14 mouse cellular contexts compared by ENCODE assay signal in the genomic region with DNA sequence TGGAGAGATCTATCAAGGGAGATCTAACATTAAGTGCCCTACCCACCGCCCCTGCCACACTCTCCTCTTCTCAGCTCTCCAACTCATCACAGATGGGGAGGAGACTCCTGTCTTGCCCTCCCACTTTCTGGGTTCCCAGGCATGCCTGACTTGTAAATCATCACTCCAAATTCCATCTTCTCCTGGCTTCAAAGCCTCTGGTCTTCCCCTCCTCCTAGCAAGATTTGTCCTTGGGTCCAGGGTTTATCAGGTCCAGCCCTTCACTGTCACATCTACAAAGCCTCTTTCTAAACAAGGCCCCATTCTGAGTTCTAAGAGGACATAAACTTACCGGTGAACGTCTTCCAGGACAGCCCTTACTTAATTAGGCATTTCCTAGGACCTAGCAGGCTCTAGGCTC.
DNase-seq lines count a peak whose midpoint lies in the region; ATAC-seq and TF ChIP-seq lines count a peak whose summit lies in the region.
"Had no signal": no experiment of that assay in that cellular context is flagged by ENCODE, and none has a peak within 500 bp of the region (broad histone marks: within the 10 kb centered on the region; RNA-seq: fewer than 3 reads in every experiment).

No protein-coding gene starts in this region.

- no peak overlapping the region for H3K4me3 ChIP-seq in forebrain, embryonic 10.5 days
- H3K4me3 ChIP-seq in forebrain, embryonic 13.5 days, result no peak overlapping the region
- no peak overlapping the region for H3K4me3 ChIP-seq in lung, embryonic 14.5 days (ENCODE audit: low read depth, low read length)
- H3K4me3 ChIP-seq in embryonic facial prominence, embryonic 15.5 days (replicated peaks), result no peak overlapping the region
- H3K4me3 ChIP-seq in stomach, embryonic 16.5 days (replicated peaks; ENCODE audit: low read length), result no peak overlapping the region
- no peak overlapping the region for H3K4me3 ChIP-seq in midbrain, embryonic 11.5 days (ENCODE audit: low read depth, low read length)

- H3K4me2 ChIP-seq in forebrain, embryonic 13.5 days, result no peak overlapping the region
- H3K4me2 ChIP-seq in lung, embryonic 14.5 days, result no peak overlapping the region
- H3K4me2 ChIP-seq in embryonic facial prominence, embryonic 15.5 days (replicated peaks), result no peak overlapping the region
- no peak overlapping the region for H3K4me2 ChIP-seq in stomach, embryonic 16.5 days (ENCODE audit: low read depth, low read length)
- H3K4me2 ChIP-seq in midbrain, embryonic 11.5 days, result no peak overlapping the region

- no peak for TF ChIP-seq CTCF in lung, embryonic 14.5 days (IDR thresholded peaks at IDR 0.05; ENCODE audit: low read depth)

- 0 out of 2 replicates have a peak overlapping the region, but pooled peaks have one; percentile 51 for H3K27ac ChIP-seq in forebrain, embryonic 10.5 days
- no peak overlapping the region for H3K27ac ChIP-seq in forebrain, embryonic 13.5 days
- peak overlapping the region; percentile 73 for H3K27ac ChIP-seq in lung, embryonic 14.5 days (ENCODE audit: low read depth)
- H3K27ac ChIP-seq in embryonic facial prominence, embryonic 15.5 days (replicated peaks), result peak overlapping the region; percentile 72
- H3K27ac ChIP-seq in stomach, embryonic 16.5 days (ENCODE audit: low read length), result peak overlapping the region; percentile 85
- H3K27ac ChIP-seq in midbrain, embryonic 11.5 days (ENCODE audit: low read depth, low read length), result no peak overlapping the region

- H3K4me1 ChIP-seq in forebrain, embryonic 10.5 days, result peaks cover 8% of the 10 kb centered on the region
- peaks cover 11% of the 10 kb centered on the region for H3K4me1 ChIP-seq in forebrain, embryonic 13.5 days
- H3K4me1 ChIP-seq in lung, embryonic 14.5 days (ENCODE audit: insufficient read depth), result peaks cover 7% of the 10 kb centered on the region; the same call in 1 of the 2 replicates
- H3K4me1 ChIP-seq in embryonic facial prominence, embryonic 15.5 days, result peaks cover 18% of the 10 kb centered on the region
- peaks cover 16% of the 10 kb centered on the region for H3K4me1 ChIP-seq in stomach, embryonic 16.5 days (ENCODE audit: control insufficient read depth, insufficient read depth, low read length)
- no peaks in the 10 kb centered on the region for H3K4me1 ChIP-seq in midbrain, embryonic 11.5 days (ENCODE audit: control insufficient read depth, insufficient read depth, low read length)

- H3K27me3 ChIP-seq in forebrain, embryonic 10.5 days (ENCODE audit: poor library complexity, severe bottlenecking), result no peaks in the 10 kb centered on the region
- no peaks in the 10 kb centered on the region for H3K27me3 ChIP-seq in forebrain, embryonic 13.5 days
- H3K27me3 ChIP-seq in lung, embryonic 14.5 days (ENCODE audit: insufficient read depth, low read length), result no peaks in the 10 kb centered on the region
- no peaks in the 10 kb centered on the region for H3K27me3 ChIP-seq in embryonic facial prominence, embryonic 15.5 days
- H3K27me3 ChIP-seq in stomach, embryonic 16.5 days (ENCODE audit: control insufficient read depth, insufficient read depth, low read length), result no peaks in the 10 kb centered on the region
- no peaks in the 10 kb centered on the region for H3K27me3 ChIP-seq in midbrain, embryonic 11.5 days (ENCODE audit: control insufficient read depth, insufficient read depth, low read length)

- DNase-seq in forebrain, embryonic 10.5 days (ENCODE audit: extremely low spot score, low spot score), result no peak
- DNase-seq in lung, embryonic 14.5 days, result peak; percentile 51
- no peak for DNase-seq in lung, postnatal 25 days (ENCODE audit: low spot score)
- DNase-seq in midbrain, embryonic 11.5 days (ENCODE audit: low spot score, missing footprints), result no peak
- no peak for DNase-seq in retina, postnatal 1 day
- DNase-seq: cerebellum, adult 8-10 months; lung, adult 2 months; right cerebral cortex, adult 18-20 months; thymus, postnatal 25 days had no signal

- H3K9me3 ChIP-seq in forebrain, embryonic 10.5 days, result no peaks in the 10 kb centered on the region
- H3K9me3 ChIP-seq in forebrain, embryonic 13.5 days (replicated peaks), result no peaks in the 10 kb centered on the region; the same call in 1 of the 2 replicates
- H3K9me3 ChIP-seq in lung, embryonic 14.5 days (ENCODE audit: low read depth, low read length), result no peaks in the 10 kb centered on the region
- no peaks in the 10 kb centered on the region for H3K9me3 ChIP-seq in embryonic facial prominence, embryonic 15.5 days (replicated peaks)
- H3K9me3 ChIP-seq in stomach, embryonic 16.5 days (replicated peaks; ENCODE audit: control insufficient read depth, low read length), result no peaks in the 10 kb centered on the region; the same call in 1 of the 2 replicates
- H3K9me3 ChIP-seq in midbrain, embryonic 11.5 days (ENCODE audit: control insufficient read depth, low read length), result peaks cover 2% of the 10 kb centered on the region; the same call in 1 of the 2 replicates

- ATAC-seq in forebrain, embryonic 13.5 days, result no peak
- peak; percentile 48 for ATAC-seq in lung, embryonic 14.5 days (ENCODE audit: insufficient read depth)
- no peak for ATAC-seq in embryonic facial prominence, embryonic 15.5 days (ENCODE audit: insufficient number of reproducible peaks, low FRiP score, low TSS enrichment, low read depth)
- 0 out of 2 replicates have a peak, but pooled peaks have one; percentile 6 for ATAC-seq in stomach, embryonic 16.5 days (ENCODE audit: insufficient read depth, low FRiP score)
- ATAC-seq in midbrain, embryonic 11.5 days (ENCODE audit: low FRiP score), result no peak
- ATAC-seq: forebrain, postnatal 0 days; hindbrain, embryonic 16.5 days had no signal

- no peak overlapping the region for H3K9ac ChIP-seq in forebrain, embryonic 13.5 days
- H3K9ac ChIP-seq in lung, embryonic 14.5 days, result no peak overlapping the region
- H3K9ac ChIP-seq in embryonic facial prominence, embryonic 15.5 days, result no peak overlapping the region
- 0 out of 2 replicates have a peak overlapping the region, but pooled peaks have one; percentile 15 for H3K9ac ChIP-seq in stomach, embryonic 16.5 days (ENCODE audit: low read length)
- H3K9ac ChIP-seq in midbrain, embryonic 11.5 days (ENCODE audit: low read length), result no peak overlapping the region; the same call in 1 of the 2 replicates
- H3K9ac ChIP-seq: forebrain, postnatal 0 days had no signal

- 83% methylated on average over 3 of the region's 3 CpGs for WGBS in forebrain, embryonic 10.5 days
- 80% methylated on average over 3 of the region's 3 CpGs for WGBS in forebrain, embryonic 13.5 days
- whole genome bisulfite sequencing in lung, embryonic 14.5 days, result 16% methylated on average over 3 of the region's 3 CpGs
- 34% methylated on average over 3 of the region's 3 CpGs for WGBS in embryonic facial prominence, embryonic 15.5 days
- WGBS in stomach, embryonic 16.5 days, result 23% methylated on average over 3 of the region's 3 CpGs
- WGBS in midbrain, embryonic 11.5 days, result 75% methylated on average over 3 of the region's 3 CpGs

- no peaks in the 10 kb centered on the region for H3K36me3 ChIP-seq in forebrain, embryonic 10.5 days (replicated peaks)
- no peaks in the 10 kb centered on the region for H3K36me3 ChIP-seq in forebrain, embryonic 13.5 days (ENCODE audit: poor library complexity, severe bottlenecking)
- no peaks in the 10 kb centered on the region for H3K36me3 ChIP-seq in lung, embryonic 14.5 days (ENCODE audit: insufficient read depth)
- no peaks in the 10 kb centered on the region for H3K36me3 ChIP-seq in embryonic facial prominence, embryonic 15.5 days
- no peaks in the 10 kb centered on the region for H3K36me3 ChIP-seq in stomach, embryonic 16.5 days (ENCODE audit: control insufficient read depth, insufficient read depth, low read length)
- no peaks in the 10 kb centered on the region for H3K36me3 ChIP-seq in midbrain, embryonic 11.5 days (ENCODE audit: control insufficient read depth, insufficient read depth, low read length)

Comparison
In these comparisons a context has a peak if more than half of its experiments do, and no peak if none do; other contexts are left out.
1. H3K27ac ChIP-seq: peak in forebrain, embryonic 10.5 days (single experiment), lung, embryonic 14.5 days (single experiment), embryonic facial prominence, embryonic 15.5 days (single experiment) and stomach, embryonic 16.5 days (single experiment); none in forebrain, embryonic 13.5 days (single experiment) and midbrain, embryonic 11.5 days (single experiment).
2. ATAC-seq: peak in lung, embryonic 14.5 days (single experiment) and stomach, embryonic 16.5 days (single experiment); none in forebrain, embryonic 13.5 days (single experiment), embryonic facial prominence, embryonic 15.5 days (single experiment) and midbrain, embryonic 11.5 days (single experiment).